Mouse (Mus musculus): Measurements from ENCODE around the gene Dnaaf5. TPM values are rescaled to one million over a fixed set of nuclear protein-coding genes. Genes with fewer than 3 reads are reported as not detected.

Gene Dnaaf5
- total RNA-seq, 4 experiments from 2014 or later: 6.7 to 9.0 (median 8.5) TPM

- no peak for DNase-seq (ENCODE audit: low spot score in 2 of 2)
These were observed 40.9 kb downstream of the Dnaaf5 start for GRCm38 (mm10) chr5:139190958-139191357.

DNA sequence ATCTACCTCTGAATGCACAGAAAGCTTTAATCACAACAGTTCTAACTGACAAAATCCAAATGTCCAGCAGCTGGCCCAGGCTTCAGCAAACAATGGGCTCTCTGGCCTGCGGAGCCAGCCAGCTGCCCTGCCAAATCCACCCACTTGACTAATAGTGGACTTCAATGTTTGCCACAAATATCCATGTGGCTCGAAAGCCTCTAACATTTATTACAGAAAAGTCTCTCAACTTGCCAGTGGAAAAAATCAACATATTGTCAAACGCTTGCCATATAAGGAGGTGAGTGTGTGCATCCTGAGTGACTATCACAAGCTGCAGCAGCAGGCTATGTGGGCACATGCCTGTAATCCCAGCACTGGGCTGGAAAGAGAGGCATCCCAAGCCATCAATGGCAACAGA lies 48.8 kb downstream of the Dnaaf5 start:
- no peak for DNase-seq (ENCODE audit: low spot score in 2 of 2)

- no peak for DNase-seq (ENCODE audit: low spot score in 2 of 2)
These were observed 49.6 kb downstream of the Dnaaf5 start for GRCm38 (mm10) chr5:139199636-139199994.

DNA sequence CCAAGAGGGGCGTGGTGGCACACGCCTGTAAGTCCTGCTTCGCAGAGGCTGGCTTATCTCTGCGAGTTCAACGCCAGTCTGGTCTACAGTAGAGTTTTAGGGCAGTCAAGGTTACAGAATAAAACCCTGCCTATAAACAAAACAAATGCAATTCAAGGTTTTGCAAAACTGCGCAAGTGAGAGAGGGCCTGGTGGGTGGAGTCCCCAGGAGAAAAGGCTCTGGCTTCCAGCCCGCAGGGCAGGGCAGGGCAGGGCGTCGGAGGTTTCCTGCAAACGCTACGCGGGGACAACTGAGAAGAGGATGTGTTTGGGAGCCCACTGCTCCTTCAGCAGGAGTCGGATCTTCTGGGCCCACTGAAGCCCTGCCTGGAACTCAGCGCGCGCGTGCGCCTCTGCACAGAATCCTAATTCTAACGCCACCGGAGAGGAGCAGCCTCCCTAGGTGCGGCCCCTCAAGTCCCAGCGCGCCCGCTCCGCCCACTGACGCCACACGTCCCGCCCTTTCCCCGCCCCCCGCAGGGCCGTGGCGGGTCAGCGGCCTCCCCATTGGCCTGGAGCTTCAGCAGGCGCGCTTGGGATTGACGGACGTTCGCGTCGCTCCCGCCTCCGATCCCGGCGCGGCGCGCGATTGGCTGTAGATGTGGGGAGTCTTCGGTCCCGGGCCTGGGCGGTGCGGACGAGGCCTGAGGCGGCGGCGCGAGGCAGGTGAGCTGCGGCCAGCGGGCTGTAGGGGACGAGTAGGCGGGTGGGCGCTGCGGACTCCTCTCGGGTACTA lies 50.2 kb downstream of the Dnaaf5 start, which contains the start of gene Sun1:
TSS of gene Sun1 (plus strand) at position 643 of the 775 bp plus-strand sequence.
- DNase-seq (ENCODE audit: low spot score in 2 of 2): peak; percentile 96 to 98

GRCm38 (mm10) chr5:139200770-139201569 lies 50.9 kb downstream of the Dnaaf5 start:
- no peak for DNase-seq (ENCODE audit: low spot score in 2 of 2)

DNA sequence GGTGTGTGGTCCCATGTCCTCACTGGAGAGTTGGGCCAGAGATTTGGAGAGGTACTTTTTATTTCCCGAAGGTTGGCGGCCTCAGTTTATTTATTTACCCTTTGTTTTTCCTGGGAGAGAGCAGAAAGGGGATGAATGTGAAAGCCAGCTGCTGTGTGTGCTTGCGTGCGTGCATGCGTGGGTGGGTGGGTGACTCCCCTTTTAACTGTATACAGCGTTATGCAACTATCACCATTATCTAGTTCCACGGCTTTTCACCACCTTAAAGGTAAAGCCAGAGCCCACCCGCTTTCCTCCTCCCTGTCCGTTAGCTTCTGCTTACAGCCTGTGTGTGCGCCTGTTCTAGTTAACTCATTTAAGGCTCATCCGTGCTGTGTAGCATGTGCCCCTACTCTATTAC lies 52.1 kb downstream of the Dnaaf5 start:
- DNase-seq (ENCODE audit: low spot score in 2 of 2): no peak

GRCm38 (mm10) chr5:139203312-139203711 lies 53.3 kb downstream of the Dnaaf5 start:
- DNase-seq (ENCODE audit: low spot score in 2 of 2): no peak

DNA sequence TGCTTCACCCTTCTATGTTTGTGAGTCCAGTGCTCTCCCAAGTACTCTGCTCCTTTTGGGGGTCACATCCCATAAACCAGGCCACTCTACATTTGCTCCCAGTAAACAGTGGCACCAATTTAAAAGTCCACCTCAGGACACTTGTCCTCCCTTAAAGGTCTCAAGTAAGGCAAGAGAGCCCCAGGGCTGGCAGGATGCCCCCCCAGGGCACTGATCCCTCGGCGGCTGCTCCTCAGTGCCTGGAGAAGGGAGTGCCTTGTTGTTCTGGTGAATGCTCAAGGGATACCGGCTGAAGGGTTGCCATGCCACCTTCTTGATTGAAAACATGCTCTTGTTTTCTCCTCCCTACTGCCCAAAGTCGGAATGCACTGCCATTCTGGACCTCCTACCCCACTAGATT lies 56.1 kb downstream of the Dnaaf5 start:
- DNase-seq (ENCODE audit: low spot score in 2 of 2): no peak

- no peak for DNase-seq (ENCODE audit: low spot score in 2 of 2)
These were observed 56.5 kb downstream of the Dnaaf5 start for GRCm38 (mm10) chr5:139206525-139206924.

- no peak for DNase-seq (ENCODE audit: low spot score in 2 of 2)
These were observed 58.2 kb downstream of the Dnaaf5 start for GRCm38 (mm10) chr5:139208183-139208582.

- DNase-seq (ENCODE audit: low spot score in 2 of 2): no peak
These were observed 59.1 kb downstream of the Dnaaf5 start for GRCm38 (mm10) chr5:139208871-139209684.

- no peak for DNase-seq (ENCODE audit: low spot score in 2 of 2)
These were observed 59.6 kb downstream of the Dnaaf5 start for GRCm38 (mm10) chr5:139209685-139210026.

DNA sequence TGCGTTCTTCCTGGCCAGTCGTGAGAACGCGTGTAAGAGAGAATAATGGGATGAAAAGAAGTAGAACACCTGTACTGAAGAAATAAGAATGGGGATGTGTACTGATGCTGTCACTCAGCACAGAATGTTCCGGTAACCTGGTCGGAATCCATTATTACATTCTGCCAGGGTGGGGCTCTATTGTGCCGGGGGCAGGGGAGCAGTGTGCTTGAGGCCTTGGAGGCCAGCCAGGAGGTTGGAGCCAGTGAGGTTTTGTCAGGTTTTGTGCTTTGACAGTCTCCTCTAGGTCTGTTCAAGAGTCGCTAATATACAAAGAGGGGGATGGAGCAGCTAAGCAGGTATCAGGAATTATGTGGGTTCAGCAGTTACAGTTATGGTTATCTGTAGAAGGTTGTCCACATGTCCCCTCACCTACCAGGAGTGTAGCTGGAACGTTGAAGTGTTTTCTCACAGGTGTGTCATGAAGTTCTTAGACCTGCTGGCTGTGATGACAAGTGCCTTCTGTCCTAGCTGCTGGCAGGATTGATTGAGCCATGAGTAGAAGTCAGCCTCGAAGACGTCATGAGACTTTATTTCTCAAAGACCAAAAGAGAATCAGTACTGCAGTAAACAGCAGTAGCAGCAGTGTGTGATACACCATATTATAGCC lies 61.8 kb downstream of the Dnaaf5 start:
- DNase-seq (ENCODE audit: low spot score in 2 of 2): no peak

DNA sequence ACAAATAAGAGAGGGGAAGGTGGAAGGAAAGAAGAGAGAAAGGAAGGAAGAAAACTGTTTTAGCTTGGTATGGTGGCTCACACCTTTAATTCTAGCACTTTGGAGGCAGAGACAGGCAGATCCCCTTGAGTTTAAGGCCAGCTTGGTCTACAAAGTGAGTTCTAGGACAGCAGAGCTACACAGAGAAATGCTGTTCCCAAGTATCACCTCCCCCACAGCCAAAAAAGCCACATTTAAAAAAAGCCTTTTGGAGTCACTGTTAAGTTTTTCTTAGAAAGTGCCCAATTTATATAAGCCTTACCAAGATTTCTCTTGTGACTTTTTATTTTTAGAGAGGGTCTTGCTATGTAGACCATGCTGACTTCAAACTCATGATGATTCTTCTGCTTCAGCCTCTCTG lies 64.3 kb downstream of the Dnaaf5 start:
- DNase-seq (ENCODE audit: low spot score in 2 of 2): no peak

DNA sequence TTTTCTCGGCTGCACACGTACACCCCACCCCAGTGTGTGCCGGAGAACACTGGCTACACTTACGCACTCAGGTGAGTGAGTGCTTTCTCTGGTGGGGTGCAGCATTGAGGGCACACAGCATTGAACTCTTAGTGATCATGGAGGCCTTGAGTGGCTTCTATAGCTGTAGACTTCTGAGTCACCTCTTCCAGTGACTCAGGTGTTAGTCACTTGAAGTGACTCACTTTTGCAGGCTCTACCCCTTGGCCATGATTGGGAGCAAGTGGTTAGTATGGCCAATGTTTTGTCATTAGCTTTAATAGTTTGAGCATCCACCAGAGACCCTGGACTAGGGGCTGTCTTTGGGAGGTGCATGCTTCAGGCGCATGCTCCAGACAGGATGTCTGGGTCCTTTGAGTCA lies 65.2 kb downstream of the Dnaaf5 start:
- no peak for DNase-seq (ENCODE audit: low spot score in 2 of 2)

GRCm38 (mm10) chr5:139216121-139216520 lies 66.1 kb downstream of the Dnaaf5 start:
- no peak for DNase-seq (ENCODE audit: low spot score in 2 of 2)

DNA sequence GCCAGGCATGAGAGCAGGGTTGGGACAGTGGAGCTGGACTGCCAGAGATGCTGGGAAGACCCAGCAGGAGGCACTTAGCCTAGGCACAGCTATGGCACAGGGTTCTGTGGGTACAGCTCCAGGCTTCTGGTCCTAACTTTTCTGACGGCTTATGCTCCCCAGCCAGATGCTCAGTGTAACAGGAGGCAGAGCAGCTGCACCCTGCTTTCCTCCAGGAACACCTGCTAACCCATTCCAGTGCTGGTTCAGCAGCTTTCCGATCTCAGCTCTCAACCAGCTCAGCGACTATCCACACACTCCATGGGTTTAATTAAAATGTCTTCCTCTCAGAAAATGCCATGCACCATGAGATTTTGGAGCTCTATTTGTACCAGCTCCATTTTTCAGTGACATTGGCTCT lies 66.8 kb downstream of the Dnaaf5 start:
- no peak for DNase-seq (ENCODE audit: low spot score in 2 of 2)

GRCm38 (mm10) chr5:139220006-139220515 lies 70.0 kb downstream of the Dnaaf5 start:
- no peak for DNase-seq (ENCODE audit: low spot score in 2 of 2)

GRCm38 (mm10) chr5:139220610-139221009 lies 70.6 kb downstream of the Dnaaf5 start:
- no peak for DNase-seq (ENCODE audit: low spot score in 2 of 2)

- no peak for DNase-seq (ENCODE audit: low spot score in 2 of 2)
These were observed 73.3 kb downstream of the Dnaaf5 start for GRCm38 (mm10) chr5:139223331-139223730.

DNA sequence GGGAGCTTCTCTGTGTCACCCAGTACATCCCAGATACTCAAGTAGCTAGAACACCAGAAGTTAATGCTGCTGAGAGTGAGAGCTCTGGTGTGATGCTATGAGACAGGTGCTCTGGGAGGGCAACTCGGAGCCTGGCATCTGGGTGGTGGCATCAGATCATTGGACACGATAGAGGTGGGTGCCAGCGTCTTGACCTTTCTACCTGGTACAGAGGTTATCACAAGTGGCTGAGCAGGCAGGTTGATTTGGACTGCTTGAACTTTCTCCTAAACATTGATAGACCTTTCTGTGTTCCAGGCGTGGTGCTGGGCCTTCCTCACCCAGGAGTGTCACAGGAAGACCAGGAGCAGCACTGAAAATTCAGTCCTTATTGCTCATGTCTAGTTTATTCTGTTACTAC lies 77.2 kb downstream of the Dnaaf5 start:
- no peak for DNase-seq (ENCODE audit: low spot score in 2 of 2)
